Mouse (Mus musculus): ENCODE results near the gene Ctdnep1. TPM values are rescaled to one million over a fixed set of nuclear protein-coding genes. Genes with fewer than 3 reads are reported as not detected.
A peak's percentile ranks its signal among the peaks of the same experiment; 100 is the strongest.

Gene Ctdnep1
- polyA plus RNA-seq, 1 experiment from 2014 or later: 29.1 TPM

DNA sequence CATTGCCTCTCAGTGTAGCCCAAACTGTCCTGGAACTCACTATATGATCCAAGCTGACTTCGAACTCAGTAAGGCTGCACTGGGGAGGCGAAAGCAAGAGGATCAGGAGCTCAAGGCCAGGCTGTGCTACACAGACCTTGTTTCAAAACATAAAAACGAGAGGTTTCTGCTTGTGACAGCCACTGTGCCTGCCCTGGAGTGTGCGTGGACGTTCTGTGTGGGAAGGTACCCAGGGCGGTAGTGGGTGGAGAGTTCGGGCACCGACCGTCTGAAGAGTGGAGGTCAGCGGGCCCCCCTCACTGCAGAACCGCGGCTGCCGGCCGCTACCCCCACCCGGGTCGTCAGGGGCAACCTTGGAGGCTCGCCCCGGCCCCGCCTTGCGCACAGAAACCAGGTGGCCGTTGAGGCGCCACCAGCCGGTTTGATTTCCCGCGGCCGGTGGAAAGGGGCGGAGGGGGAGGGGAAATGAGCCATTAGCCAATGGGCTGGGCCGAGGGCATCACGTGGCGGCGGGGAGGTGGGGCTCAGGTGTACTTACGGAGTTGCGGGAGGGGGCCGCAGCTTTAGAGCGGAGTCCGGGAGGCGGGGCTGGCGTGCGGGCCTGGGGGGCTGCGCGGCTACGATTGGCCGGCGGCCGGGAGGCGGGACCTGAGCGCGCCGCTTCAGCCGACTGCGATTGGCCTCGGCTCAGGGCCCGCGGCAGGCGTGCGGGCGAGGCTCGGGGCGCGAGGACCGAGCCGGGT is 45.6 kb upstream of the Ctdnep1 start, which contains the start of gene Ybx2:
TSS of gene Ybx2 (plus strand) at position 660 of the 743 bp plus-strand sequence.
- H3K4me2 ChIP-seq (ENCODE audit: low read length): peak within 1 kb of the TSS; percentile 99
- peak; percentile 26; the same call in 1 of the 2 replicates for TF ChIP-seq CTCF (IDR thresholded peaks at IDR 0.05; ENCODE audit: low read depth)
- peak within 1 kb of the TSS; percentile 68 for H3K9ac ChIP-seq (ENCODE audit: low read depth, low read length)
- ATAC-seq (replicated peaks; ENCODE audit: low FRiP score, low read depth) (peak; percentile 84), DNase-seq (ENCODE audit: low spot score) (peak; percentile 89)
- peak within 1 kb of the TSS; percentile 80 for H3K27ac ChIP-seq
- H3K27me3 ChIP-seq (ENCODE audit: insufficient read depth, low read length): no peaks in the 10 kb centered on the region; the same call in 1 of the 2 replicates
- H3K4me1 ChIP-seq (replicated peaks; ENCODE audit: insufficient read depth, low read length): peaks cover 24% of the 10 kb centered on the region
- no peaks in the 10 kb centered on the region for H3K36me3 ChIP-seq (ENCODE audit: insufficient read depth, low read length)
- WGBS: 3% methylated on average over 55 of the region's 62 CpGs
- no peaks in the 10 kb centered on the region for H3K9me3 ChIP-seq (replicated peaks; ENCODE audit: low read length)
- peak within 1 kb of the TSS; percentile 47 for H3K4me3 ChIP-seq (replicated peaks; ENCODE audit: low read depth, low read length)

- Histone ChIP-seq H3K4me3 (replicated peaks; ENCODE audit: low read depth, low read length) (peak overlapping the region; percentile 47), H3K27ac (peak overlapping the region; percentile 80), H3K9ac (ENCODE audit: low read depth, low read length) (peak overlapping the region; percentile 68), H3K9me3 (replicated peaks; ENCODE audit: low read length) (no peaks in the 10 kb centered on the region), H3K36me3 (ENCODE audit: insufficient read depth, low read length) (no peaks in the 10 kb centered on the region), H3K27me3 (ENCODE audit: insufficient read depth, low read length) (no peaks in the 10 kb centered on the region; the same call in 1 of the 2 replicates), H3K4me1 (replicated peaks; ENCODE audit: insufficient read depth, low read length) (peaks cover 24% of the 10 kb centered on the region), H3K4me2 (ENCODE audit: low read length) (peak overlapping the region; percentile 99)
- TF ChIP-seq CTCF (IDR thresholded peaks at IDR 0.05; ENCODE audit: low read depth): no peak
- ATAC-seq (replicated peaks; ENCODE audit: low FRiP score, low read depth): 0 out of 2 replicates have a peak, but pooled peaks have one; percentile 8
- peak; percentile 48 for DNase-seq (ENCODE audit: low spot score)
- under 1% methylated on average over 30 of the region's 30 CpGs for WGBS
These were observed 44.8 kb upstream of the Ctdnep1 start for GRCm38 (mm10) chr11:69936156-69936555.

DNA sequence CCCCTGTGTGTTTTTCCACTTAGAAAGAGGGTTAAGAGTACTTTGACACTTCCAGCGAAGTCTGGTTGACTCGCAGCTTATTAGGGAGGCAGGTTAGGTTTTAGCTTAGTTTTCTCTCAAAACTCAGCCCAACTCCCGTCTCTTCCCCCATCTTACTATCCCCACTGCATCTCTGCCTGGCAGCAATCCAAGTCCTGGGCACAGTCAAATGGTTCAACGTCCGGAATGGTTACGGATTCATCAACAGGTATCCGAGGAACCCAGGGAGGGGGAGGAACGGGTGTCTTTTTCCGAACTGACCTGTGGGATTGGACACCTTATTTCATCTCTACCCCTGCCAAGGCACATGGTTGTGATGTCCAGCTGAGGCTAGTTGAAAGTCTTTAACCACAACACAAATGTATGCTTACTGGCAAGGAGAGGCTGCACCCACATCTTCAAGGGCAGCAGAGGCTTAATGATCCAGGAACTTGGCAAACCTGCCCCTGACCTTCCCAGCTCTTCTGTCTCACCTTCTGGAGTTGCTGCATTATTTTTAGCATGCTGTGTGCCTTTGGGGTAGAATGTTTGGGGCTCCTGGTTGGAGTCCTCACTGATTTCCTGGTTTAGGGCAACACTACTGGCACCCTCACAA is 44.1 kb upstream of the Ctdnep1 start:
- H3K4me3 ChIP-seq (replicated peaks; ENCODE audit: low read depth, low read length): peak overlapping the region; percentile 47; the same call in 1 of the 2 replicates
- ATAC-seq (replicated peaks; ENCODE audit: low FRiP score, low read depth) (no peak), DNase-seq (ENCODE audit: low spot score) (no peak)
- no peaks in the 10 kb centered on the region; the same call in 1 of the 2 replicates for H3K27me3 ChIP-seq (ENCODE audit: insufficient read depth, low read length)
- WGBS: 26% methylated on average over 9 of the region's 9 CpGs
- no peaks in the 10 kb centered on the region for H3K36me3 ChIP-seq (ENCODE audit: insufficient read depth, low read length)
- H3K9ac ChIP-seq (ENCODE audit: low read depth, low read length): peak overlapping the region; percentile 68; the same call in 1 of the 2 replicates
- no peaks in the 10 kb centered on the region for H3K9me3 ChIP-seq (replicated peaks; ENCODE audit: low read length)
- H3K4me1 ChIP-seq (replicated peaks; ENCODE audit: insufficient read depth, low read length): peaks cover 24% of the 10 kb centered on the region
- H3K4me2 ChIP-seq (ENCODE audit: low read length): peak overlapping the region; percentile 99
- no peak for TF ChIP-seq CTCF (IDR thresholded peaks at IDR 0.05; ENCODE audit: low read depth)
- peak overlapping the region; percentile 80 for H3K27ac ChIP-seq

GRCm38 (mm10) chr11:69937385-69937784 is 43.6 kb upstream of the Ctdnep1 start:
- Histone ChIP-seq H3K27me3 (ENCODE audit: insufficient read depth, low read length) (no peaks in the 10 kb centered on the region; the same call in 1 of the 2 replicates), H3K27ac (peak overlapping the region; percentile 80), H3K36me3 (ENCODE audit: insufficient read depth, low read length) (no peaks in the 10 kb centered on the region), H3K4me3 (replicated peaks; ENCODE audit: low read depth, low read length) (no peak overlapping the region), H3K4me2 (ENCODE audit: low read length) (no peak overlapping the region), H3K9ac (ENCODE audit: low read depth, low read length) (no peak overlapping the region), H3K4me1 (replicated peaks; ENCODE audit: insufficient read depth, low read length) (peaks cover 24% of the 10 kb centered on the region), H3K9me3 (replicated peaks; ENCODE audit: low read length) (no peaks in the 10 kb centered on the region)
- DNase-seq (ENCODE audit: low spot score) (no peak), ATAC-seq (replicated peaks; ENCODE audit: low FRiP score, low read depth) (no peak)
- no peak for TF ChIP-seq CTCF (IDR thresholded peaks at IDR 0.05; ENCODE audit: low read depth)
- WGBS: 24% methylated on average over 4 of the region's 4 CpGs

GRCm38 (mm10) chr11:69937834-69938233 is 43.1 kb upstream of the Ctdnep1 start:
- TF ChIP-seq CTCF (IDR thresholded peaks at IDR 0.05; ENCODE audit: low read depth): no peak
- no peak overlapping the region for H3K4me2 ChIP-seq (ENCODE audit: low read length)
- H3K27ac ChIP-seq: peak overlapping the region; percentile 80
- DNase-seq (ENCODE audit: low spot score) (no peak), ATAC-seq (replicated peaks; ENCODE audit: low FRiP score, low read depth) (no peak)
- H3K9ac ChIP-seq (ENCODE audit: low read depth, low read length): no peak overlapping the region
- no peaks in the 10 kb centered on the region for H3K36me3 ChIP-seq (ENCODE audit: insufficient read depth, low read length)
- no peaks in the 10 kb centered on the region for H3K9me3 ChIP-seq (replicated peaks; ENCODE audit: low read length)
- H3K4me1 ChIP-seq (replicated peaks; ENCODE audit: insufficient read depth, low read length): peaks cover 24% of the 10 kb centered on the region
- H3K4me3 ChIP-seq (replicated peaks; ENCODE audit: low read depth, low read length): no peak overlapping the region
- no peaks in the 10 kb centered on the region; the same call in 1 of the 2 replicates for H3K27me3 ChIP-seq (ENCODE audit: insufficient read depth, low read length)
- WGBS: 59% methylated on average over 5 of the region's 5 CpGs

GRCm38 (mm10) chr11:69938401-69938979 is 42.5 kb upstream of the Ctdnep1 start:
- no peak for ATAC-seq (replicated peaks; ENCODE audit: low FRiP score, low read depth)

More at GRCm38 (mm10) chr11:69938401-69938979, 42.5 kb upstream of the Ctdnep1 start:
- Histone ChIP-seq H3K9ac (ENCODE audit: low read depth, low read length) (no peak overlapping the region), H3K27me3 (ENCODE audit: insufficient read depth, low read length) (no peaks in the 10 kb centered on the region; the same call in 1 of the 2 replicates), H3K4me1 (replicated peaks; ENCODE audit: insufficient read depth, low read length) (peaks cover 24% of the 10 kb centered on the region), H3K9me3 (replicated peaks; ENCODE audit: low read length) (no peaks in the 10 kb centered on the region), H3K36me3 (ENCODE audit: insufficient read depth, low read length) (no peaks in the 10 kb centered on the region), H3K27ac (0 out of 2 replicates have a peak overlapping the region, but pooled peaks have one; percentile 80), H3K4me2 (ENCODE audit: low read length) (no peak overlapping the region), H3K4me3 (replicated peaks; ENCODE audit: low read depth, low read length) (no peak overlapping the region)
- DNase-seq (ENCODE audit: low spot score): no peak
- WGBS: 36% methylated on average over 9 of the region's 9 CpGs
- no peak for TF ChIP-seq CTCF (IDR thresholded peaks at IDR 0.05; ENCODE audit: low read depth)

All from kidney, postnatal 0 days (tissue).